Mouse (Mus musculus): Measurements from ENCODE around the gene Madd. TPM values are rescaled to one million over a fixed set of nuclear protein-coding genes. Genes with fewer than 3 reads are reported as not detected.

The Madd gene
- polyA plus RNA-seq (2014; fragmentation: Nextera tagmentation; extraction: Ambion mirVana) = 21.4 and 24.8 TPM in 2 replicates

DNA sequence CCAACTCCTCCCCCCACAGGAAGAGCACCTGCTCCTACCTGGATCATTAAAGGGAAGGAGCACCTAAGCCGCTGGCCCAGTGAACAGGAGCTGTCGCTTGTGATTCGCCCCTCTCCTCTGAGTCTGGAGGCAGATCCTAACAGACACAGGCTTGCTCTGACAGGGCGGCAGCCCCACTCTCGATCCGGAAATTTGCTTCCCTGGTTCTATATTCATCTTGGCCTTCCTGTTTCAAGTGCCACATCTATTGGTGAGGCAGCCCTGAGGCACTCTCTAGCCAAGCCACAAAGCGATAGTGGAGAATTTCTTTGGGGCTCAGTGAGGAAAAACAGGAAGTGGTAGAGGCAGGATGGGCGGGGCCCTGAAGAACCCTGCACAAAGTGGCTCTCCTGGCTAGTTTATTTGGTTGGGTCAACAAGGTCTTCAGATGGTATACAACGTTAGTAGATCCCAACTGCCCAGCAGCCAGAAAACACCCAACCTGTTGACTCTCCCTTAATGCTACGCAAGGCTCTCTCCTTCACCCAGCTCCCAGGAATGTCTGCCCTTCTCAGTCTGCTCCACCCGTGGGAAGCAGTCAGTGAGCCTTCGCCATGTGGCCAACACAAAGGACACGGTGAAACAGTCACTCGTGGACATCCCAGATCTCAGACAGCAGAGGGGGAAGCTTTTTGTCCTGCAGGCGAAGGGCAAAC is at the start of gene Madd:
Gene Madd, minus strand, starts transcription at position 127 of the 695 bp plus-strand sequence.
- 63% methylated on average over 15 of the region's 15 CpGs for WGBS
- H3K36me3 ChIP-seq (ENCODE audit: control insufficient read depth, insufficient read depth, low read length) = no peaks in the 10 kb centered on the region
- peak within 1 kb of the TSS; percentile 78 for H3K4me2 ChIP-seq (ENCODE audit: low read depth)
- H3K4me3 ChIP-seq (ENCODE audit: low read depth, low read length) = peak within 1 kb of the TSS; percentile 91
- peaks cover 12% of the 10 kb centered on the region for H3K4me1 ChIP-seq (ENCODE audit: control insufficient read depth, insufficient read depth, low read length)
- no peak for DNase-seq (ENCODE audit: low spot score)
- H3K27ac ChIP-seq (ENCODE audit: low read depth, low read length) = peak within 1 kb of the TSS; percentile 81
- ATAC-seq (ENCODE audit: insufficient read depth, low FRiP score, low TSS enrichment) = no peak
- no peaks in the 10 kb centered on the region for H3K27me3 ChIP-seq (ENCODE audit: control insufficient read depth, insufficient read depth, low read length)
- H3K9me3 ChIP-seq (ENCODE audit: control insufficient read depth, low read length) = no peaks in the 10 kb centered on the region
- peak within 1 kb of the TSS; percentile 76 for H3K9ac ChIP-seq (ENCODE audit: low read length)

GRCm38 (mm10) chr2:91229735-91230134 is 46.1 kb upstream of the Madd start:
- no peaks in the 10 kb centered on the region for H3K36me3 ChIP-seq (ENCODE audit: control insufficient read depth, insufficient read depth, low read length)

DNA sequence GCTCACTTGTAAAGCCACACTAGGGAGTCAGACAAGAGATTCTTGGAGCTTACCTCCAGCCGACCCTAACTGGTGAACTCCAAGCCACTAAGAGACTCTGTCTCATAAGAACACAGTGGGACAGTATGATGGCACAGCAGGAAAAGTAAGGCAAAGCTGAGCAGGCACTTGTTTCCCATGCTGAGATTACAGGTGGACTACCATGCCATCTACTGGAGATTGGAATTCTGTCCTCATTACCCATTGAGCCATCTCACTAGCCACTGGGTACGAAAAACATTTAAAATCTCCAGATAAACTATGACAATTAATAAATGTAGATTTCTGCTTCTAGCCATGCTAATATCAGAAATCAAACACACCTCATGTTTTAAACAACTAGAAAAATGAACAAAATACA is 40.0 kb upstream of the Madd start:
- Histone ChIP-seq H3K36me3 (ENCODE audit: control insufficient read depth, insufficient read depth, low read length) (no peaks in the 10 kb centered on the region), H3K9me3 (ENCODE audit: control insufficient read depth, low read length) (no peaks in the 10 kb centered on the region), H3K4me1 (ENCODE audit: control insufficient read depth, insufficient read depth, low read length) (no peaks in the 10 kb centered on the region), H3K27ac (ENCODE audit: low read depth, low read length) (no peak overlapping the region), H3K4me3 (ENCODE audit: low read depth, low read length) (no peak overlapping the region), H3K9ac (ENCODE audit: low read length) (no peak overlapping the region), H3K27me3 (ENCODE audit: control insufficient read depth, insufficient read depth, low read length) (no peaks in the 10 kb centered on the region), H3K4me2 (ENCODE audit: low read depth) (no peak overlapping the region)
- DNase-seq (ENCODE audit: low spot score) (no peak), ATAC-seq (ENCODE audit: insufficient read depth, low FRiP score, low TSS enrichment) (no peak)
- WGBS = 88% methylated on average over 2 of the region's 2 CpGs

More at GRCm38 (mm10) chr2:91229735-91230134, 46.1 kb upstream of the Madd start:
- 80% methylated on average over 2 of the region's 2 CpGs for WGBS
- DNase-seq (ENCODE audit: low spot score) (no peak), ATAC-seq (ENCODE audit: insufficient read depth, low FRiP score, low TSS enrichment) (no peak)
- Histone ChIP-seq H3K9me3 (ENCODE audit: control insufficient read depth, low read length) (no peaks in the 10 kb centered on the region), H3K27ac (ENCODE audit: low read depth, low read length) (no peak overlapping the region), H3K4me3 (ENCODE audit: low read depth, low read length) (no peak overlapping the region), H3K4me2 (ENCODE audit: low read depth) (no peak overlapping the region), H3K27me3 (ENCODE audit: control insufficient read depth, insufficient read depth, low read length) (no peaks in the 10 kb centered on the region), H3K4me1 (ENCODE audit: control insufficient read depth, insufficient read depth, low read length) (no peaks in the 10 kb centered on the region), H3K9ac (ENCODE audit: low read length) (no peak overlapping the region)

GRCm38 (mm10) chr2:91220501-91220900 is 36.9 kb upstream of the Madd start:
- no peak overlapping the region for H3K4me2 ChIP-seq (ENCODE audit: low read depth)
- no peaks in the 10 kb centered on the region for H3K36me3 ChIP-seq (ENCODE audit: control insufficient read depth, insufficient read depth, low read length)
- no peak overlapping the region for H3K27ac ChIP-seq (ENCODE audit: low read depth, low read length)
- ATAC-seq (ENCODE audit: insufficient read depth, low FRiP score, low TSS enrichment) (no peak), DNase-seq (ENCODE audit: low spot score) (no peak)
- no peak overlapping the region for H3K9ac ChIP-seq (ENCODE audit: low read length)
- no peaks in the 10 kb centered on the region for H3K27me3 ChIP-seq (ENCODE audit: control insufficient read depth, insufficient read depth, low read length)
- no peaks in the 10 kb centered on the region for H3K9me3 ChIP-seq (ENCODE audit: control insufficient read depth, low read length)
- no peak overlapping the region for H3K4me3 ChIP-seq (ENCODE audit: low read depth, low read length)
- 96% methylated on average over 3 of the region's 3 CpGs for WGBS
- no peaks in the 10 kb centered on the region for H3K4me1 ChIP-seq (ENCODE audit: control insufficient read depth, insufficient read depth, low read length)

GRCm38 (mm10) chr2:91217032-91217431 is 33.4 kb upstream of the Madd start:
- WGBS = 71% methylated on average over 4 of the region's 4 CpGs
- no peak overlapping the region for H3K4me2 ChIP-seq (ENCODE audit: low read depth)
- no peak overlapping the region for H3K27ac ChIP-seq (ENCODE audit: low read depth, low read length)
- H3K4me1 ChIP-seq (ENCODE audit: control insufficient read depth, insufficient read depth, low read length) = no peaks in the 10 kb centered on the region
- no peak for ATAC-seq (ENCODE audit: insufficient read depth, low FRiP score, low TSS enrichment)
- H3K9me3 ChIP-seq (ENCODE audit: control insufficient read depth, low read length) = no peaks in the 10 kb centered on the region
- H3K9ac ChIP-seq (ENCODE audit: low read length) = no peak overlapping the region
- 0 out of 2 replicates have a peak, but pooled peaks cover 7% of the 10 kb centered on the region for H3K36me3 ChIP-seq (ENCODE audit: control insufficient read depth, insufficient read depth, low read length)
- no peak overlapping the region for H3K4me3 ChIP-seq (ENCODE audit: low read depth, low read length)
- DNase-seq (ENCODE audit: low spot score) = no peak
- no peaks in the 10 kb centered on the region for H3K27me3 ChIP-seq (ENCODE audit: control insufficient read depth, insufficient read depth, low read length)

GRCm38 (mm10) chr2:91213311-91213710 is 29.7 kb upstream of the Madd start:
- Histone ChIP-seq H3K4me3 (ENCODE audit: low read depth, low read length) (no peak overlapping the region), H3K36me3 (ENCODE audit: control insufficient read depth, insufficient read depth, low read length) (peaks cover 18% of the 10 kb centered on the region), H3K9ac (ENCODE audit: low read length) (no peak overlapping the region), H3K4me2 (ENCODE audit: low read depth) (no peak overlapping the region), H3K27ac (ENCODE audit: low read depth, low read length) (no peak overlapping the region), H3K27me3 (ENCODE audit: control insufficient read depth, insufficient read depth, low read length) (no peaks in the 10 kb centered on the region), H3K4me1 (ENCODE audit: control insufficient read depth, insufficient read depth, low read length) (no peaks in the 10 kb centered on the region), H3K9me3 (ENCODE audit: control insufficient read depth, low read length) (no peaks in the 10 kb centered on the region)
- DNase-seq (ENCODE audit: low spot score) (no peak), ATAC-seq (ENCODE audit: insufficient read depth, low FRiP score, low TSS enrichment) (no peak)

GRCm38 (mm10) chr2:91206254-91206775 is 22.7 kb upstream of the Madd start:
- Histone ChIP-seq H3K27ac (ENCODE audit: low read depth, low read length) (no peak overlapping the region), H3K9me3 (ENCODE audit: control insufficient read depth, low read length) (no peaks in the 10 kb centered on the region), H3K36me3 (ENCODE audit: control insufficient read depth, insufficient read depth, low read length) (peaks cover 21% of the 10 kb centered on the region), H3K27me3 (ENCODE audit: control insufficient read depth, insufficient read depth, low read length) (no peaks in the 10 kb centered on the region), H3K4me2 (ENCODE audit: low read depth) (no peak overlapping the region), H3K9ac (ENCODE audit: low read length) (no peak overlapping the region), H3K4me3 (ENCODE audit: low read depth, low read length) (no peak overlapping the region), H3K4me1 (ENCODE audit: control insufficient read depth, insufficient read depth, low read length) (peaks cover 4% of the 10 kb centered on the region; the same call in 1 of the 2 replicates)
- 88% methylated on average over 9 of the region's 9 CpGs for WGBS
- DNase-seq (ENCODE audit: low spot score) (no peak), ATAC-seq (ENCODE audit: insufficient read depth, low FRiP score, low TSS enrichment) (no peak)

DNA sequence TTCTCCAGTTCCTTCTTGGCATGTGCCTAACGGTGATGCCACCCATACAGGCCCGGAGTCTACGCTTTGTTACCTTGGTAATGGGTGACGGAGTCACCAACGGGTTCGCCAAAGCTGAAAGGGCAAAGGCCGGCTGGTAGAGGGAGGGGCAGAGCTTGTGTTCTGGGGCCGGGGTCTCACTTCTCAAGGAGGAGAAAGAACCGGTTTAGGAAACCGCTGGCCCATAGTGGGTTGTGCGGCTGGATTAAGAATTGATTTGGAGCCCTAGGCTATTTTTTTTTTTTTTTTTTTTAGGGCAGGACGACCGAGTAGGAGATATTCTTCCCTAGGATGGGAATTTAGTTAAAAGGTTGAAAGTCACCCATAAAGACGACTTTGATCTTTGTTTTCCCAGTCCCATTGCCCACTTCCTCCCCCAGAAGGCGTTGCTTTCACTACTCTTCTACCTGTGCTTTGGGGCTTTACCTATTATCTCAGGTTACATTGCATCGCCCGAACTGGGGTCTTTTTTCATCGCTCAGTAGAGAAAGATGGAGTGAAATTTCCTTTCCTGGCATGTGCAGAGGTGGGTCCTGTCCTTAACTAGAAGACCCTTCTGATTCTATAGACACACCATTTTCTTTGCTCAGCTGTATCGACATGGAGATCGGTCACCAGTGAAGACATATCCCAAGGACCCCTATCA is 19.5 kb upstream of the Madd start:
- DNase-seq (ENCODE audit: low spot score) (no peak), ATAC-seq (ENCODE audit: insufficient read depth, low FRiP score, low TSS enrichment) (no peak; the same call in 1 of the 2 replicates)
- no peaks in the 10 kb centered on the region for H3K27me3 ChIP-seq (ENCODE audit: control insufficient read depth, insufficient read depth, low read length)
- H3K27ac ChIP-seq (ENCODE audit: low read depth, low read length) = peak overlapping the region; percentile 73
- H3K4me3 ChIP-seq (ENCODE audit: low read depth, low read length) = peak overlapping the region; percentile 49
- H3K36me3 ChIP-seq (ENCODE audit: control insufficient read depth, insufficient read depth, low read length) = peaks cover 8% of the 10 kb centered on the region
- no peaks in the 10 kb centered on the region for H3K9me3 ChIP-seq (ENCODE audit: control insufficient read depth, low read length)
- H3K4me1 ChIP-seq (ENCODE audit: control insufficient read depth, insufficient read depth, low read length) = peaks cover 4% of the 10 kb centered on the region; the same call in 1 of the 2 replicates
- H3K4me2 ChIP-seq (ENCODE audit: low read depth) = peak overlapping the region; percentile 80
- H3K9ac ChIP-seq (ENCODE audit: low read length) = peak overlapping the region; percentile 65
- 12% methylated on average over 20 of the region's 20 CpGs for WGBS

All from neural tube, embryonic 11.5 days (tissue).